Mouse (Mus musculus): Measurements from ENCODE around the gene Ren1. TPM values are rescaled to one million over a fixed set of nuclear protein-coding genes. Genes with fewer than 3 reads are reported as not detected.
A peak's percentile ranks its signal among the peaks of the same experiment; 100 is the strongest.

Gene Ren1
- polyA plus RNA-seq (2015; fragmentation: Nextera tagmentation; extraction: Ambion mirVana): 0.61 and 1.3 TPM in 2 replicates

- TF ChIP-seq EP300 (IDR thresholded peaks at IDR 0.05) (no peak), CTCF (IDR thresholded peaks at IDR 0.05) (no peak)
- no peak for DNase-seq (ENCODE audit: low spot score)
- no peak within 1 kb of the TSS for H3K9ac ChIP-seq (replicated peaks; ENCODE audit: low read depth)
- no peak within 1 kb of the TSS for H3K27ac ChIP-seq (ENCODE audit: low read length)
- H3K36me3 ChIP-seq (ENCODE audit: insufficient read depth, low read length): no peaks in the 10 kb centered on the region
- H3K4me1 ChIP-seq (ENCODE audit: insufficient read depth, low read depth, low read length): no peaks in the 10 kb centered on the region
- ATAC-seq: no peak
- 93% methylated on average over 1 of the region's 1 CpGs for WGBS
- no peak within 1 kb of the TSS for H3K4me2 ChIP-seq (replicated peaks; ENCODE audit: low read depth, low read length)
- no peak within 1 kb of the TSS for H3K4me3 ChIP-seq (ENCODE audit: low read depth, low read length)
- no peaks in the 10 kb centered on the region for H3K9me3 ChIP-seq (ENCODE audit: low read length)
- H3K27me3 ChIP-seq (replicated peaks; ENCODE audit: insufficient read depth, low read length): no peaks in the 10 kb centered on the region
These were observed at the start of gene Ren1 for GRCm38 (mm10) chr1:133350210-133350609. TSS of gene Ren1 (plus strand) at chr1:133350510.

GRCm38 (mm10) chr1:133302540-133302939, 47.8 kb upstream of the Ren1 start:
- Histone ChIP-seq H3K9me3 (ENCODE audit: low read length) (no peaks in the 10 kb centered on the region), H3K4me1 (ENCODE audit: insufficient read depth, low read depth, low read length) (0 out of 2 replicates have a peak, but pooled peaks cover 7% of the 10 kb centered on the region), H3K4me3 (ENCODE audit: low read depth, low read length) (no peak overlapping the region), H3K27ac (ENCODE audit: low read length) (no peak overlapping the region), H3K36me3 (ENCODE audit: insufficient read depth, low read length) (no peaks in the 10 kb centered on the region), H3K9ac (replicated peaks; ENCODE audit: low read depth) (no peak overlapping the region), H3K27me3 (replicated peaks; ENCODE audit: insufficient read depth, low read length) (no peaks in the 10 kb centered on the region), H3K4me2 (replicated peaks; ENCODE audit: low read depth, low read length) (no peak overlapping the region)
- DNase-seq (ENCODE audit: low spot score): peak; percentile 85
- TF ChIP-seq CTCF (IDR thresholded peaks at IDR 0.05) (no peak), EP300 (IDR thresholded peaks at IDR 0.05) (no peak)
- ATAC-seq: peak; percentile 85
- 14% methylated on average over 3 of the region's 3 CpGs for WGBS

GRCm38 (mm10) chr1:133306842-133307241, 43.5 kb upstream of the Ren1 start:
- Histone ChIP-seq H3K4me2 (replicated peaks; ENCODE audit: low read depth, low read length) (no peak overlapping the region), H3K9ac (replicated peaks; ENCODE audit: low read depth) (no peak overlapping the region), H3K36me3 (ENCODE audit: insufficient read depth, low read length) (no peaks in the 10 kb centered on the region), H3K4me3 (ENCODE audit: low read depth, low read length) (no peak overlapping the region), H3K27me3 (replicated peaks; ENCODE audit: insufficient read depth, low read length) (no peaks in the 10 kb centered on the region), H3K4me1 (ENCODE audit: insufficient read depth, low read depth, low read length) (0 out of 2 replicates have a peak, but pooled peaks cover 7% of the 10 kb centered on the region), H3K27ac (ENCODE audit: low read length) (no peak overlapping the region), H3K9me3 (ENCODE audit: low read length) (no peaks in the 10 kb centered on the region)
- TF ChIP-seq CTCF (IDR thresholded peaks at IDR 0.05): peak; percentile 93
- no peak for TF ChIP-seq EP300 (IDR thresholded peaks at IDR 0.05)
- DNase-seq (ENCODE audit: low spot score) (peak; percentile 75), ATAC-seq (peak; percentile 28)
- 9% methylated on average over 4 of the region's 4 CpGs for WGBS

- no peak overlapping the region for H3K4me3 ChIP-seq (ENCODE audit: low read depth, low read length)
- no peaks in the 10 kb centered on the region for H3K9me3 ChIP-seq (ENCODE audit: low read length)
- ATAC-seq: no peak
- no peaks in the 10 kb centered on the region for H3K27me3 ChIP-seq (replicated peaks; ENCODE audit: insufficient read depth, low read length)
- no peak for TF ChIP-seq EP300 (IDR thresholded peaks at IDR 0.05)
- peak; percentile 79 for TF ChIP-seq CTCF (IDR thresholded peaks at IDR 0.05)
- no peak overlapping the region for H3K4me2 ChIP-seq (replicated peaks; ENCODE audit: low read depth, low read length)
- 10% methylated on average over 6 of the region's 6 CpGs for WGBS
- H3K4me1 ChIP-seq (ENCODE audit: insufficient read depth, low read depth, low read length): 0 out of 2 replicates have a peak, but pooled peaks cover 5% of the 10 kb centered on the region
- no peak overlapping the region for H3K9ac ChIP-seq (replicated peaks; ENCODE audit: low read depth)
- peak; percentile 80 for DNase-seq (ENCODE audit: low spot score)
- H3K27ac ChIP-seq (ENCODE audit: low read length): no peak overlapping the region
- no peaks in the 10 kb centered on the region for H3K36me3 ChIP-seq (ENCODE audit: insufficient read depth, low read length)
These were observed 43.0 kb upstream of the Ren1 start for GRCm38 (mm10) chr1:133307318-133307717.

GRCm38 (mm10) chr1:133309652-133310267, 40.5 kb upstream of the Ren1 start, which contains the start of gene Golt1a:
TSS of gene Golt1a (plus strand) at chr1:133309800.
- WGBS: 53% methylated on average over 14 of the region's 14 CpGs
- TF ChIP-seq EP300 (IDR thresholded peaks at IDR 0.05): no peak
- TF ChIP-seq CTCF (IDR thresholded peaks at IDR 0.05): no peak
- ATAC-seq (peak; percentile 59), DNase-seq (ENCODE audit: low spot score) (peak; percentile 60)
- Histone ChIP-seq H3K4me2 (replicated peaks; ENCODE audit: low read depth, low read length) (no peak within 1 kb of the TSS), H3K27me3 (replicated peaks; ENCODE audit: insufficient read depth, low read length) (no peaks in the 10 kb centered on the region), H3K4me3 (ENCODE audit: low read depth, low read length) (no peak within 1 kb of the TSS), H3K36me3 (ENCODE audit: insufficient read depth, low read length) (no peaks in the 10 kb centered on the region), H3K27ac (ENCODE audit: low read length) (no peak within 1 kb of the TSS), H3K9me3 (ENCODE audit: low read length) (no peaks in the 10 kb centered on the region), H3K4me1 (ENCODE audit: insufficient read depth, low read depth, low read length) (no peaks in the 10 kb centered on the region), H3K9ac (replicated peaks; ENCODE audit: low read depth) (no peak within 1 kb of the TSS)

- no peaks in the 10 kb centered on the region for H3K9me3 ChIP-seq (ENCODE audit: low read length)
- no peak overlapping the region for H3K27ac ChIP-seq (ENCODE audit: low read length)
- H3K27me3 ChIP-seq (replicated peaks; ENCODE audit: insufficient read depth, low read length): no peaks in the 10 kb centered on the region
- DNase-seq (ENCODE audit: low spot score) (no peak), ATAC-seq (no peak)
- no peak for TF ChIP-seq EP300 (IDR thresholded peaks at IDR 0.05)
- TF ChIP-seq CTCF (IDR thresholded peaks at IDR 0.05): peak; percentile 54
- no peak overlapping the region for H3K9ac ChIP-seq (replicated peaks; ENCODE audit: low read depth)
- WGBS: 62% methylated on average over 4 of the region's 4 CpGs
- no peaks in the 10 kb centered on the region for H3K36me3 ChIP-seq (ENCODE audit: insufficient read depth, low read length)
- no peaks in the 10 kb centered on the region for H3K4me1 ChIP-seq (ENCODE audit: insufficient read depth, low read depth, low read length)
- H3K4me3 ChIP-seq (ENCODE audit: low read depth, low read length): no peak overlapping the region
- H3K4me2 ChIP-seq (replicated peaks; ENCODE audit: low read depth, low read length): no peak overlapping the region
These were observed 39.1 kb upstream of the Ren1 start for GRCm38 (mm10) chr1:133311240-133311639.
